Mouse (Mus musculus) embryonic facial prominence, embryonic 12.5 days (tissue): ENCODE data around the gene Plppr3. TPM values are rescaled to one million over a fixed set of nuclear protein-coding genes. Genes with fewer than 3 reads are reported as not detected.

Source experiments
- ATAC-seq: fragments of 200-750 bp; cut with Nextera tagmentation; 2 replicates; pipeline ENCODE4 v1.8.0; 2017; ENCODE audit not compliant: insufficient number of reproducible peaks, insufficient read depth, low FRiP score, low TSS enrichment
- H3K27ac ChIP-seq: fragments of 300-500 bp; sonication (generic); 2 replicates; pipeline ENCODE4 v1.5.1; 2016; ENCODE audit warnings: mild to moderate bottlenecking
- H3K27me3 ChIP-seq: fragments of 300-500 bp; sonication (generic); 2 replicates; pipeline ENCODE4 v1.6.1; 2016; ENCODE audit warnings: mild to moderate bottlenecking, moderate library complexity
- H3K36me3 ChIP-seq: fragments of 300-500 bp; sonication (generic); 2 replicates; pipeline ENCODE4 v1.6.1; 2016; ENCODE audit warnings: mild to moderate bottlenecking
- H3K4me1 ChIP-seq: fragments of 300-500 bp; sonication (generic); 2 replicates; pipeline ENCODE4 v1.6.1; 2016
- H3K4me2 ChIP-seq: fragments of 300-500 bp; sonication (generic); replicated peaks from 2 replicates; pipeline ENCODE4 v1.6.1; 2016; ENCODE audit warnings: mild to moderate bottlenecking, moderate library complexity
- H3K4me3 ChIP-seq: fragments of 300-500 bp; sonication (generic); 2 replicates; pipeline ENCODE4 v1.5.1; 2016; ENCODE audit warnings: mild to moderate bottlenecking
- H3K9ac ChIP-seq: fragments of 300-500 bp; sonication (generic); 2 replicates; pipeline ENCODE4 v1.6.1; 2016; ENCODE audit warnings: mild to moderate bottlenecking, moderate library complexity
- H3K9me3 ChIP-seq: fragments of 300-500 bp; sonication (generic); 2 replicates; pipeline ENCODE4 v1.6.1; 2016; ENCODE audit warnings: mild to moderate bottlenecking, moderate library complexity
- WGBS: fragments of 180-500 bp; shearing (Covaris S2); methylation state at CpG from one replicate; pipeline ENCODE4 v1.1.7; 2016; 5-methylcytosine and 5-hydroxymethylcytosine counted together
- polyA plus RNA-seq: library from polyadenylated mRNA; unstranded; fragments of >200 nt; fragmentation: Nextera tagmentation; extraction: Ambion mirVana; gene quantifications from 2 replicates; pipeline ENCODE4 v1.2.1, GENCODE M21; 2016

Plppr3 gene
- polyA plus RNA-seq, 1 experiment from 2014 or later, result 169 TPM

DNA sequence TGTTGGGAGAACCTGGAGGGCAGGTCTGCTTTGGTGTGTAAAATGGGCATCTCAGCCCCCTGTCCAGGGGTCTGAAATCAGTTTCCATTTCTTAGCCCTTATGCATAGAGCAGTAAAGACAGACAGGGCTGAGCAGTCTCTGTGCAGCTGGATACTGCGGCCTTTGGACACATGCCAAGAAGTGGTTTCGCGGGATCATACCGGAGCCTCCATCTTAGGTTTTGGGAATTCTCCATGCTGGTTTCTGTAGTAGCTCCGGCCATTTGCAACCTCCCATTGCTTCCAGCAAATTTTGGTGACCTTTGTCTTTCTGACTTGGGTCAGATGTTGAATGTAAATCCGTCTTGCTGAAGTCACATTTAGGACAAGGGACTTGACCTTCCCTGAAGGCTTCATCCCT, 31.0 kb downstream of the Plppr3 start:
- H3K9ac ChIP-seq, result no peak overlapping the region
- 61% methylated on average over 6 of the region's 6 CpGs for WGBS

DNA sequence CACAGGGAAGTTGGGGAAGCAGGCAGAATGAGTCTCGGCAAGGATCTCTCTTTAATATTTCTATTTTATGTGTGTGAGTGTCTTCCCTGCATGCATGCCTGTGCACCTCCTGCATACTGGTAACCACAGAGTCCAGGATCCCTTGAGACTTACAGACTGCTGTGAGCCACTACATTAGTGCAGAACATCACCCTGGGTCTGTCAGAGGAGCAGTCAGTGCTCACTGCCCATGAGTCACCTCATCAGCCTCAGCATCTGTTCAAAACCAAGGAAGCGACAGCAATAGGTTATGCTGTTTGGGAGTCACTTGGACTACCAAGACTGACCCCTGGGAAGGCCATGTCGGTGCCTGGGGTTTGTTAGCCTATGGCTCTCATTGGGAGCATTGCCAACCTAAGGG, 32.1 kb downstream of the Plppr3 start:
- H3K4me2 ChIP-seq, result no peak overlapping the region
- 77% methylated on average over 3 of the region's 3 CpGs for WGBS
- no peaks in the 10 kb centered on the region for H3K9me3 ChIP-seq
- ATAC-seq, result no peak
- peaks cover 29% of the 10 kb centered on the region for H3K4me1 ChIP-seq
- H3K9ac ChIP-seq, result no peak overlapping the region
- H3K27me3 ChIP-seq, result no peaks in the 10 kb centered on the region
- no peaks in the 10 kb centered on the region for H3K36me3 ChIP-seq
- H3K4me3 ChIP-seq, result no peak overlapping the region
- peak overlapping the region; percentile 1; the same call in 1 of the 2 replicates for H3K27ac ChIP-seq

More for the DNA sequence above, 31.0 kb downstream of the Plppr3 start:
- ATAC-seq, result no peak
- peak overlapping the region; percentile 47; the same call in 1 of the 2 replicates for H3K27ac ChIP-seq
- H3K4me1 ChIP-seq, result peaks cover 29% of the 10 kb centered on the region
- H3K4me2 ChIP-seq, result no peak overlapping the region
- H3K9me3 ChIP-seq, result no peaks in the 10 kb centered on the region
- no peaks in the 10 kb centered on the region for H3K27me3 ChIP-seq
- H3K4me3 ChIP-seq, result no peak overlapping the region
- no peaks in the 10 kb centered on the region for H3K36me3 ChIP-seq

DNA sequence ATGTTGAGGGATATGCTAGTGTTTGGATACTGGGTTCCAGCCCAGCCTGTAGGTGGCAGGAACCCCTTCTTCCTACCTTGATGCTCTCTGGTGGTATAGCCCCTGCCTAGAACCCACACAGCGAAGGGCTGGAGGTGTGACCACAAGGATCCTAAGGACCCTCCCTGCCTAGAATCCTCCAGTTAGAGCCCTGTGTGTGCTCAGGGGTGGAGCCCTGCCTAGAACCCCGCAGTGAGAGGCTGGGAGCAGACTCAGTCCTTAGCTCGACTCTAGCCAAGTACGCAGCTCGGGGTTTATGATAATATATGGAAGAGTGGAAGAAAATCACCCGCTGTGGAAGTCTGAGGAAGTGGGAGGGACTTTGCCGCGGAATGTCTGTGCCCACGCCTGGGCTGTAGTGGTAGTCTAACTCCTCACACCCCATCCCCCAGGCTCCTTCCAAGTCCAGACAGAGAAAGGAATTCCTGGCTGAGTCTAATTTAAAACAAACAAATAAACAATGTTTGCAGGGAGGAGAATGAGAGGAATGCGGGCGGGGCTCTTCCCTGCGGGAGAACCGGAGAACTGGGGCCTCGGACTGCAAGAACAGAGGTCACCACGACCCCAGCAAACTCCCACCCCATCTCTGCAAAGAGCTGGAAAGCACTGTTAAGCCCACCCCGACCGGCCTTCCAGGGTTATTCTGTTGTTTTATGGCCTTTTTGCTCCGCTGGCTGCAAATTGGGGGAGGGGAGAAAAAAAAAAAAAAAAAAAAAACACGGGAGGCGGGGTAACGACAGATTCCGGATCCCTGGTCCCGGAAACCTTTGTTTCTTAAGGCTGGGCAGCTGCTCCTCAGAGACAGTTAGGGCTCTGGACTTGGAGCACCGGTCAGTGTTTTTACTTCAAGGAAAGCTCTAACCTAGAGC, 33.5 kb downstream of the Plppr3 start:
- Histone ChIP-seq H3K9me3 (no peaks in the 10 kb centered on the region), H3K27ac (peak overlapping the region; percentile 93), H3K4me2 (peak overlapping the region; percentile 56), H3K4me3 (peak overlapping the region; percentile 35), H3K36me3 (no peaks in the 10 kb centered on the region), H3K27me3 (no peaks in the 10 kb centered on the region), H3K9ac (peak overlapping the region; percentile 40; the same call in 1 of the 2 replicates), H3K4me1 (peaks cover 29% of the 10 kb centered on the region)
- under 1% methylated on average over 23 of the region's 24 CpGs for WGBS
- peak; percentile 94 for ATAC-seq

DNA sequence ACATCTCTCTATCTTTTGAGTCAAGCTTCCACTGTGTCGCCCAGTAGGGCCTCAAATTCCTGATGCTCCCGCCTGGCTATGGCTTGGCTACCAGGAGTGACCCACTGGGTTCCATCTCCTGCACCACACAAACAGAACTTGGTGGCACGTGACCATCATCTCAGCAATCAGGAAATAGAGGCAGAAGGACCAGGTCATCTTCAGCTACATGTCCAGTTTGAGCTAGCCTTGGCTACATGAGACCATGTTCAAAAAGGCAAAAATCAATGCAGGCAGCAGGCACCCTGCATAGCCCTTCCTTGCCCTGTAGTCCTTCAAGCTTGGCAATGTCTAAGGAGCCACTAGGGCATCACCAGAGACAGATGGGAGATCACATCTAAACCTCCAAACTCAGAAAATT, 34.3 kb downstream of the Plppr3 start:
- H3K27ac ChIP-seq, result peak overlapping the region; percentile 93
- H3K36me3 ChIP-seq, result no peaks in the 10 kb centered on the region
- peaks cover 29% of the 10 kb centered on the region for H3K4me1 ChIP-seq
- WGBS, result 94% methylated on average over 3 of the region's 3 CpGs
- ATAC-seq, result no peak
- no peaks in the 10 kb centered on the region for H3K27me3 ChIP-seq
- peak overlapping the region; percentile 35; the same call in 1 of the 2 replicates for H3K4me3 ChIP-seq
- peak overlapping the region; percentile 56 for H3K4me2 ChIP-seq
- H3K9ac ChIP-seq, result 0 out of 2 replicates have a peak overlapping the region, but pooled peaks have one; percentile 38
- H3K9me3 ChIP-seq, result no peaks in the 10 kb centered on the region

DNA sequence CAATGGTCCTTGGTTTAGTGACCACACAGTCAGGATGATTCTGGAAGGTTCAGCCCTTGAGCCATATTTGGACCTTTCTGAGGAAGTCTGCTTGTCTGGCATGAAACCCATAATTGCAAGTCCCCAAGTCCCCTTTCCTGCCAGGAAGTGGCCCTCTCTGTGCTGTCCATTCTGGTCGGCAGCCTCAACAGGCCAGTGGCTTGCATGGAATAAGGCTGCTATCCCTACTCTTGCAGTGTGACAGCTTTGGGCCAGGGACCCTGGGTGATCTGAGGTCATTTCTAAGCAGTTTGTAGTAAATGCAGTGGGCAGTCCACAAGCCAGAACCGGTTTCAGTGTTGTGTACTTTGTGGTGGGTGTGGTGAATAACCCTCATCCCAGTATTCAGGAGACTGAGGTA, 36.3 kb downstream of the Plppr3 start:
- Histone ChIP-seq H3K4me1 (peaks cover 19% of the 10 kb centered on the region), H3K27me3 (no peaks in the 10 kb centered on the region), H3K4me2 (no peak overlapping the region), H3K9me3 (no peaks in the 10 kb centered on the region), H3K36me3 (no peaks in the 10 kb centered on the region), H3K27ac (no peak overlapping the region), H3K4me3 (no peak overlapping the region), H3K9ac (no peak overlapping the region)
- 50% methylated on average over 2 of the region's 2 CpGs for WGBS
- no peak for ATAC-seq

DNA sequence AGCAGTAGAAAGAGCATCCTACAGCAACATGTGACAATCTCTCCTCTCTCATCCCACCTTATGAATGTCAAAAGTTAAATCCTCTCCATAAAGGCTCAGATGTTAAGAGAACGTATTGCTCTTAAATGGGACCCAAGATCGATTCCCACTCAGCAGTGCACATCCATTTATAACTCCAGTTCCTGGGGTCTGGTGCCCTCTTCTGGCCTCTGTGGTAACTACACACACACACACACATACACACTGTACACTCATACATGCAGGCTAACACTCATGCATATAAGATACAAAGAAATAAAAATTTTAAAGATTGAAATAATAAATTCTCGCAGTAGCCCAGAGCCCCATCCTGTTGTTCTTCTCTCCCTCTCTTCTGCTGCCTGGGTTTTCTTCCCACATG, 37.5 kb downstream of the Plppr3 start:
- H3K27ac ChIP-seq, result no peak overlapping the region
- H3K4me2 ChIP-seq, result no peak overlapping the region
- H3K4me3 ChIP-seq, result no peak overlapping the region
- H3K36me3 ChIP-seq, result no peaks in the 10 kb centered on the region
- H3K27me3 ChIP-seq, result no peaks in the 10 kb centered on the region
- H3K9me3 ChIP-seq, result no peaks in the 10 kb centered on the region
- ATAC-seq, result no peak
- no peak overlapping the region for H3K9ac ChIP-seq
- WGBS, result 91% methylated on average over 3 of the region's 3 CpGs
- peaks cover 13% of the 10 kb centered on the region for H3K4me1 ChIP-seq

DNA sequence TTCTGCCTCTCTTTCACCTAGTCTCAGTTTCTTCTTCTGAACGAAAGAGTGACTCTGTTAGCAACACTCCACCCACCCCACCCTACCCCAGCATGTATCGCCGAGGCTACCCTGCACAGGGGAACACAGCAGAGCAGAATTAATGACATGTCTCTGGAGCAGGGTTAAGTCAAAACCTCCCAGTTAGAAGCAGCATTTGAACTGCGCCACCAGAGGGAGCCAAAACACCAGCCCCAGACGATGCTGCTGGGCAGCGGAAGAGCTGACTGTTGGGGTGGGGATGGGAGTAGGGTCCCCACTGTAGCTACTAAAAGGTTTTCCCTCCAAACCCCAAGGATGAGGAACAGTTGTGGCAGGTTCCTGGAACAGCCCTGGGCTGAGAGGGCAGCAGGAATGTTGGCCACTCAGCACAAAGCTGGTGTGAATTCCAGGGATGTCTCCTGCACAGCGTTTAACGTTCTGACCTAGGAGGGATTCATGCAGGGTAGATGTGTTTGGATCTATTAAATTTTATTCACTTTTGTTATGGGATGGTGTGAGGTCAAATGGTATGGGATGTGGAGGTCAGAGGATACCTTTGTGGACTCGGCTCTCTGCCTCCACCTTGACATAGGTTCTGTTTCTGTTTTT, 39.5 kb downstream of the Plppr3 start:
- Histone ChIP-seq H3K27me3 (no peaks in the 10 kb centered on the region), H3K4me1 (no peaks in the 10 kb centered on the region), H3K9ac (no peak overlapping the region), H3K27ac (no peak overlapping the region), H3K4me3 (no peak overlapping the region), H3K36me3 (no peaks in the 10 kb centered on the region), H3K4me2 (no peak overlapping the region), H3K9me3 (no peaks in the 10 kb centered on the region)
- 26% methylated on average over 9 of the region's 9 CpGs for WGBS
- no peak; the same call in 1 of the 2 replicates for ATAC-seq

DNA sequence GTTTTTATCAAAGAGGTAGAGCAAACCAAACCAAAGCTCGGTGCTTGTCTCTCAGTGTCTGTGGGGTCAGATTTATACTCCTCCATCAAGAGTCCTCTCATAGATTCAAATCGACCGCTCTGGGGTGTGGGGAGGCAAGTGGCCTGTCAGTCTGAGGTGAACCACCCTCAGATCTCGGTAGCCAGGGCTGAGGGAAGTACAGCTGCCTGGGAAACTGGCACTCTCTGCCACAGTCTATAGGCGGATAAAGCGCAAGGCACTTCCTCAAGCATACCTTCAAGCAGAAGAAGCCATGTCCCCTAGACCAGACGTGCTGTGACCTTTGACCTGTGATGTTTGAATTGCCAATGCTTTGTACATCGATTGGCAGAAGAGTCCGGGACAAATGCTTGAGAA, 41.6 kb downstream of the Plppr3 start:
- H3K4me1 ChIP-seq, result no peaks in the 10 kb centered on the region
- H3K9ac ChIP-seq, result no peak overlapping the region
- no peak overlapping the region for H3K4me2 ChIP-seq
- no peaks in the 10 kb centered on the region for H3K36me3 ChIP-seq
- H3K9me3 ChIP-seq, result no peaks in the 10 kb centered on the region
- H3K4me3 ChIP-seq, result no peak overlapping the region
- H3K27ac ChIP-seq, result no peak overlapping the region
- WGBS, result 72% methylated on average over 9 of the region's 9 CpGs
- no peak for ATAC-seq
- H3K27me3 ChIP-seq, result no peaks in the 10 kb centered on the region

DNA sequence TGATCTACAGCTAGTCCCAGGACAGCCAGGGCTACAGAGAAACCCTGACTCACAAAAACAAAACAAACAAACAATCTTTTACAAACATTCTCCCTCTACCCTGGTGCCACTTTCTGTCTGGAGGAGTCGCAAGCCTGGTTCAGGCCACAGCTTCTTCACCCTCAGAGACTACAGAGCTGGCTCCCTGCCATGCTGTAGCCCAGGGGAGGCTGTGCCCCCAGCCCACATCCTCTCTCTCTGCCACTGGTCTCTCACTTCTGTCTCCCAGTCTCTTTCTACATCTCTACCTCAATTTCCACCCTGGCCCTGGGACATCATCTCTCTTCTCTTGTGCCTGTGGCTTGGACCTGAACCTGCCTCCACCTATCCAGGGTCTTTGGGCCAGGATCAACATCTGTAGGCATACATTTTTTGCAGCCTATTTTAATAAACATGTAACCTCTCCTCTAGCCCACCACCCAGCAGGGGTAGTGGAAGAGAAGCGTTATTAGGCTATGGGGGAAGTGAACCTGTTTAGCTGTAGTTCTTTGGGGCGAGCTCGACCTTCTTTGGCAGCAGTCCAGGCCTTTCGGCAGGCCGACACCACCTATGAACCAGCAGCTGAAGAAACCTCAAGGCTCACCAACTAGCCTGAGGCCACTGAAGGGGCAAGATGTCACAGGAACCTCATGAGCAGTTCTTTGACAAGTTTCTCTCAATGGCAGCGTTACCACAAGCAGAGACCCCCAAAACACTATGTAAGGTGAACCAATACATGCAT, 42.2 kb downstream of the Plppr3 start:
- Histone ChIP-seq H3K4me2 (no peak overlapping the region), H3K27me3 (no peaks in the 10 kb centered on the region), H3K4me1 (no peaks in the 10 kb centered on the region), H3K27ac (no peak overlapping the region), H3K9me3 (no peaks in the 10 kb centered on the region), H3K4me3 (no peak overlapping the region), H3K9ac (no peak overlapping the region), H3K36me3 (no peaks in the 10 kb centered on the region)
- WGBS, result 74% methylated on average over 7 of the region's 7 CpGs
- ATAC-seq, result no peak

DNA sequence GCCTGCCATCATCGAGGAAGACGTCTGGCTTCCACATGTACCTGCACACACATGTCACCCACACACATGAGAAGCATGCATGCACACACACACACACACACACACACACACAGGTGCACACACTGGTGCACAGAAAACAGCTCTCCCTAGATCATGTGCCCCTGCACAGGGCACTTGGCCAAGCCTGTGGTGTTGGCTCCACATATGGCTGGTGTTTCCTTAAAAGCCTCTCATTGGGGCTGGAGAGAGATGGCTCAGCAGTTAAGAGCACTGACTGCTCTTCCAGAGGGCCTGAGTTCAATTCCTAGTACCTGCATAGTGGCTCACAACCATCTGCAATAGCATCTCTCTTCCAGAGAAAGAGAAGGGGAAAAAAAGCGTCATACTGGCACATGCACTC, 42.9 kb downstream of the Plppr3 start:
- no peak for ATAC-seq
- Histone ChIP-seq H3K36me3 (no peaks in the 10 kb centered on the region), H3K27me3 (no peaks in the 10 kb centered on the region), H3K4me3 (no peak overlapping the region), H3K9me3 (no peaks in the 10 kb centered on the region), H3K27ac (no peak overlapping the region), H3K4me1 (no peaks in the 10 kb centered on the region), H3K4me2 (no peak overlapping the region), H3K9ac (no peak overlapping the region)
- 91% methylated on average over 3 of the region's 3 CpGs for WGBS

DNA sequence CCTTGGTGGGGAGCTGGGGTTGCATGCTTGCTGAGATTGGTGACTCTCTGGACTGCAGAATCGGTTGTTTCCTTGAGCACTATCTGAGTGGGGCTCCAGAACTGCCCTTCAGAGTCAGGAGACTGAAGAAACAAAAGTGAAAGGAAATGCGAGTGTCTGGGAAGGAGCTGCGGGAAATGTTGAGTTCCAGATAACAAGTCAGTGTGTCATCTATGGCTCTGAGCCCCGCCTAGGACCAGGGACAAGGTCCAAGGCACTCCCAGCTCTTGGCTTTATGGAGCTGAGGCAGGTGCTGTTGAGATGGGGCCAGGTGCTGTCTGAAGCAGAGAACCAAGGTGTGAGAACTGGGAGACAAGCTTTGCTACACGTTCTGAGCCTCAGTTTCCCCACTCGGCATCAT, 50.0 kb downstream of the Plppr3 start:
- H3K4me3 ChIP-seq, result no peak overlapping the region
- WGBS, result 64% methylated on average over 6 of the region's 6 CpGs
- H3K27me3 ChIP-seq, result no peaks in the 10 kb centered on the region
- H3K4me1 ChIP-seq, result peaks cover 15% of the 10 kb centered on the region
- H3K36me3 ChIP-seq, result peaks cover 10% of the 10 kb centered on the region
- H3K4me2 ChIP-seq, result no peak overlapping the region
- H3K9me3 ChIP-seq, result no peaks in the 10 kb centered on the region; the same call in 1 of the 2 replicates
- H3K27ac ChIP-seq, result no peak overlapping the region
- no peak overlapping the region for H3K9ac ChIP-seq
- no peak for ATAC-seq
